Mouse (Mus musculus): ENCODE measurements around the gene Tomm20.

- TF ChIP-seq CTCF (conservative IDR thresholded peaks at IDR 0.05; ENCODE audit: low read length) = no peak
- no peak for TF ChIP-seq NANOG (IDR thresholded peaks at IDR 0.05; ENCODE audit: borderline replicate concordance, low read length)
These were observed 26.5 kb upstream of the Tomm20 start for GRCm38 (mm10) chr8:126972102-126972501.

All from E14TG2a.4 (cell line).